Mouse (Mus musculus): ENCODE data around the gene Kat5.

The Kat5 gene

DNA sequence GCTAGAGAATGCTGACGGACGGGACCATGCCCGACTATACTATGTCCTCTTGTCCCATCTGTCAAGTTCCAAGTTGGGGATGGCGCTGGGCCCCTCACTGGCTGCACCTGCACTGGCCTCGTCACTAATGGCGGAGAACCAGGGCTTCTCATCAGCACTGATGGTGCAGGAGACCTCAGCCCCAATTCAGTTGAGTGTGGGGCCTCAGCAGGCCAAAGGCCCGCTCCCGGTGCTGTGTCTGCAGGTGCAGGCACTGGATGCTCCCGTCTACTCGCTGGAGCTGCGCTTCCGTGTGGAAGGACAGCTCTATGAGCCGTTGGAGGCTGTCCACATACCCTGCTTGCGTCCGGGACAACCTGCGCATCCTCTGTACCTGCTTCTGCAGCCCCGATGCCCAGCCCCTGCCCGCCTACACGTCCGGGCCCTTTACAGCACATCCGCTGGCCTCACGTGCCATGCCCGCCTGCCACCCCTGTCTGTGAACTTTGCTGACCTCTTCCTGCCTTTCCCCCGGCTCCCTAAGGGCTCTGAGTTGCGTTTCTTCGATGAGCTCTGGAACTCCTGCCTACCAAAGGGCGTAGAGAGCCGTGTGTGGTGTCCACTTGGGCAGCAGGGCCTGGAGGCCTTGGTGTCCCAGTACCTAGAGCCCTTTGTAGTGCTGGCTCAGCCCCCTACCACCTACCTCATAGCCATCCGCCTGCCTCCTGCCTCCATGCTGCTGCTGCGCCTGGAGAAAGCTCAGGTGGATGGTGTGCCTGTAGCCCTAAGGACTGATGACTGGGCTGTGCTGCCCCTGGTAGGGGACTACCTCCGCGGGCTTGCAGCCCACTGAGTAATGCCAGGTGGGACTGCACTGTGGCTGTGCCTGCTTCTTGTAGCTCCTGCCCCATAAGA, 39.4 kb downstream of the Kat5 start:
- DNase-seq, result peak; percentile 90

DNA sequence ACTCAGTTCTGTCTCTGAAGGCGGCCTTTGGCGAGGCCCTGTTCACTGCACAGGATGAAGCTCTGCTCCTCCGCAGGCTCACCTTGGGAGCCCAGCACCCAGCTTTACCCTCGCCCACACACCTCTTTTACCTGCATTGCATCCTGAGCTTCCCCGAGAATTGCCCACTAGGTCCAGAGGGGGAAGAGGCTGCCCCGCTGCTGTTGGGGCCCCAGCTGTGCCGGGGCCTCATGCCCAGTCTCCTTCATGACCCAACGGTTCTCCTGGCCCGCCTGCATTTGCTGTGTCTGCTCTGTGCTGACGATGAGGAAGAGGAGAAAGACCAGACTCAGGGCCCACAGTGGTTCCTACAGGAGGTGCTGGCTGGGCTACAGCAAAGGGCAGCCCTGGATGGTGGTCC, 40.5 kb downstream of the Kat5 start:
- DNase-seq, result peak; percentile 93

- peak; percentile 97 for DNase-seq
Measured at GRCm38 (mm10) chr19:5568470-5569140, 41.4 kb downstream of the Kat5 start.

DNA sequence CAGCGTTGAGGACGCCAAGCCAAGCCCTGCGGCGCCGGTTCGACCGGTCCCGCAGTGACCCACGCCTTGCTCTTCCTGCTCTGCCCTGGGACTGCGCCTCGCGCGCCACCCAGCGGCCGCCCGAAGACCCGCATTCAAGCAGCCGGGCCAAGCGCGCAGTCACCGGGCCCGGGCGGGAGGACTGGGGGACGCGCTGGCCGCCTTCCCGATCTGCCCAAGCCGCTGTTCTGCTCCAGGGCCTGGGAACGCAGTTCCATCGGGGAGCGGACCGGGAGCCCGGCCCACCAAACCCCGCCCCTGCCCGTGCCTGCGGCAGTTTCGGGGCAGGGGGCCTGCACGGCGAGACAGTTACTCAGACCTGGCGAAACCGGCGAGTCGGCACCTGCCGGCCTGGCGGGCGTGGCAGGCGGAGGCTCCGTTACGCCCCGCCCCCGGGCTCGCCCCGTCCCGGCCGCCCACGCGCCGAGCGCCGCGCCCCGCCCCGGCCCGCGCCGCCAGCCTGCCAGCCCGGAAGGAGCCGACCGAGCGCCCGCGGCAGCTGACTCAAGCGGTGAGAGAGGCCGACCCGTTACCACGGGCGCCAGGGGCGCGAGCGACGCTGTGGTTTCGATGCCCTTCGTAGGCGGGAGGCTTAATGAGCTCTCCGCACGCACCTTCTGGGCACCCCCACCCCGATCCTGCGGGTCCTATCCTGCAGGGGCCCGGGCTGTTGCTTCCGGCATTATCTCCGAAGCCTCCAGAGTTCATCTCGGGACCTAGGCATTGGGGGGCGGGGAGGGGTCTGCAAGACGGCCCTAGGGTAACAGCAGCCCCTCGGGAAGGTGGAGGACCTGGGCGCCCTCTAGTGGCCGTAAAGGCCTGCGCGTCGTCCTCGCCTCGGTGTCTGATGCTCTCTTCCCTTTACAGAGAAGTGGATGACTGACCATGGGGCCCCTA, 42.2 kb downstream of the Kat5 start, which contains the start of gene Ap5b1:
Gene Ap5b1 (plus strand): TSS at position 492 of the 936 bp plus-strand sequence.
- DNase-seq, result peak; percentile 99

DNA sequence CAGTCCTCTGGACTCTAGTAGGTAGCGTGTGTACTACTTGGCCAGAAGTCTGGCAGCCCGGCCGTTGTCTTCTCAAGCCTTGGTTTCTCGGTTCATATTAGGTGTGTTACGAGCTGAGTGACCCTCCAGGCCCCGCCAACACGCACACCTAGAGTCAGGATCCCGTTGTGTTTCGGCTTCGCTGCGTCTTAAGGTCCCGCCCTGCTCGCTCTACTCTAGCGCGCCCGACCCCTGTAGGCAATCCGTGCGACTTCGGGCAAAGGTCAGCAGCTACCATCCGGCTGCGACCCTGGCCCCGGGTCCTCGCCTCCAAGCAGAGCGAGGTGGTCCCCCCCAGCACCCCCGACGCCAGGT, 42.9 kb downstream of the Kat5 start:
- no peak for DNase-seq

DNA sequence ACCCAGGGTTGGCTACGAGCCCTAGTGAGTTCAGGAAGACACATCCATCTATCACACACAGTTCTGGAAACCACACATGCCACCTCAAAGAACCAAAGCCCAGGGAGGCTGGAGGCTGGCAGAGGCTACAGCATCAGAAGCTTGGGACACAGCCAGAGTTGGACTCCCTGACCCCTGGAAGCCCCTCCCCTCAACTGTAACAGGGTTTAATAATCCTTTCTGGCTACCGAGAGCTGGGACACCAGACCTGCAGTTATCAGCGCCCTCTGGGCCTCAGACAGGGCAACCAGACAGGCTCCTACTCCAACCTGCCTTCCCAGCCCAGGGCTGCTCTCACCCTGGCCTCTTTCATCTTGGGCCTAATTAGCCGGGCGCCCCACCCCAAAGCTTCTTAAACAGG, 43.7 kb downstream of the Kat5 start:
- DNase-seq, result peak; percentile 93

DNA sequence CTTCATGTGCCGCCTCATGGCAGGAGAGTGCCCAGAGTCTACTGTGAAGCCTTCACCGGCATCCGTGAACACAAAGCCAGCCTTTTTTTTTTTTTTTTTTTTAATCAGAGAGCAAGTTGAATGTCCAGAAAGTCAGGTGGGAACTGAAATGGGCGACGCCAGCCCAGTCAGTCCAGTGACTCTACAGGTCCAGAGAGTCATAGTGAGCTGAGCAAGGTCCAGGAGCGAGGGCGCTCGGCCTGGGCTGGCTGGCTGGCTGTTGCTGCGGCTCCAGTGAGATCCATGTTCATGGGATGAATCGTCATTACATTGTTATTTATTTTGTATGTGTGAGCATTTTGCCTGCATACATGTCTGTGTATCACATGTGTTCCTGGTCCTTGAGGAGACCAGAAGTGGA, 47.3 kb downstream of the Kat5 start:
- no peak for DNase-seq

GRCm38 (mm10) chr19:5561886-5562285, 48.2 kb downstream of the Kat5 start:
- no peak for DNase-seq

- DNase-seq, result no peak
Measured at GRCm38 (mm10) chr19:5561252-5561790, 48.7 kb downstream of the Kat5 start.

DNA sequence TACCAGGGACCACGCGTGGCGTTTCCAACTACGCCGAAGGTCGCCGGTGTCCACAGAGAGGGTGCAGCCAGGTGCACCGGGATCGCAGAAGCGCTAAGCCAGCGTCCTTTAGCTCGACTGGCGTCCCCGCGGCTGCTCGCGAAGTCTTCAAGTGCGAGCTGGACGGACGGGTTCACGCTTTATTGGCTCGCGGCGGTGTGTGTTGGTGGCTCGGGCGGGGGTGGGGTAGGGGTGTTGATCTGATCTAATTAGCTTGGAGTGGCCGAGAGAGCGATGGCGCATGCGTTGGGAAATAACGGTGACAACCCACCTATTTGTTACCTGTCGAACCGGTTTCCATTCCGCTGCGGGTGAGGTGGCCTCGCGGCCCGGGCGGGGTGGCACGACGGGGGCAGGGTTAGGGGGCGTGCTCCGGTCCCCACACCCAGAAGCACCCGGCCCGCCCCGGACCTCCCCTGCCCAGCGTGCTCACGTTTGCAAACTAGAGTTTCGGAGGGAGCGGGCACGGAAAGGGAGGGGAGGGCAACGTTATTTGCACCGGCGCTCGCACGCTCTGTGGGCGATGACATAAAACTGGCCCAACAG, 49.5 kb downstream of the Kat5 start, which contains the start of gene Ovol1:
Gene Ovol1 (minus strand): TSS at position 190 of the 585 bp plus-strand sequence.
- no peak for DNase-seq

GRCm38 (mm10) chr19:5559631-5560456, 50.2 kb downstream of the Kat5 start:
- no peak for DNase-seq

GRCm38 (mm10) chr19:5559229-5559628, 50.8 kb downstream of the Kat5 start:
- DNase-seq, result no peak

GRCm38 (mm10) chr19:5558770-5559169, 51.3 kb downstream of the Kat5 start:
- DNase-seq, result no peak

GRCm38 (mm10) chr19:5558169-5558568, 51.9 kb downstream of the Kat5 start:
- DNase-seq, result no peak

DNA sequence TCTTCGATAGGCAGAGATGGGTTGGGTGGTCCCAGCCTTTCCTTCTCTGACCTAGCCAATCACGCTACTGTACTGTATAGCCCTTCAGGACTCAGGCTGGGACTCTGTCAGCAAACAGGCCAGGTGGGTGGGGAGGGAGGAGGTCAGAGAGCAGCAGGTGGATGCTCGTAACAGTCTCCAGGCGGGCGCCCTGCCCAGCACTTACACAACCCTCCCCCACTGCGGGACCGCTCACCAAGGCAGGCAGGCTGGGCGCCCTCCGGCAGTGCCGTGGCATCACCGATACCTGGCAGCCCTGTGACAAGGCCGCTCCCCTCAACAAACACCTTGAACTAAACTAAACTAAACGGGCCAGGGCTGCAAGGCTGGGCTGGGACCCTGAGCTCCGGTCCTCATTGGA, 55.8 kb downstream of the Kat5 start:
- no peak for DNase-seq

- DNase-seq, result no peak
Measured at GRCm38 (mm10) chr19:5553802-5554201, 56.2 kb downstream of the Kat5 start.

All from heart, adult 11 months (tissue).